Mouse (Mus musculus): ENCODE measurements around the gene Acap1.

- no peak for TF ChIP-seq CTCF (IDR thresholded peaks at IDR 0.05; ENCODE audit: extremely low read depth, insufficient read depth, low read length)
- no peak for TF ChIP-seq POLR2A (IDR thresholded peaks at IDR 0.05; ENCODE audit: extremely low read depth, insufficient read depth, low read length)
Observed at GRCm38 (mm10) chr11:69858113-69858998, 37.0 kb downstream of the Acap1 start, which contains the start of gene Tnk1.

Measured in cortical plate, adult 2 months (tissue).